Mouse (Mus musculus): ENCODE data around the gene Elovl5.

Gene Elovl5

DNA sequence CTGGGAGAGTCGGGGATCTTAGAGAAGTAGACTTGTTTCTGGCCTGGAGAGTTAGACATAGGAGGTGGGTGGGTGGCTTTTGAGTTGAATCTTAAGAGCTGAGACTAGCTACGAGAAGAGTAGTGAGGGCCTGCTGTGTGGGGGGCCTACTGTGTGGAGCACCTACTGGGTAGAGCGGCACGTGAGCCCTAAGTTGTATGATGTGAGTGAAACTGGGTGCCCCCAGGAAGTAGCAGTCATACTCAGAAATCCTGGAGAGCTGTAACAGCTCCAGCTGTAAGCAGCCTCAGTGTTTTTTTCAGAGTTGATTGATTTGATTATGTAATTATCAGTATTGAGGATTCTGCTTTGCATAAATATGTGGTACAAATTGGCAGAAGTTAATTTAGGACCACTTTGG, 11.6 kb downstream of the Elovl5 start:
- no peak for DNase-seq (ENCODE audit: inconsistent ontology term)

DNA sequence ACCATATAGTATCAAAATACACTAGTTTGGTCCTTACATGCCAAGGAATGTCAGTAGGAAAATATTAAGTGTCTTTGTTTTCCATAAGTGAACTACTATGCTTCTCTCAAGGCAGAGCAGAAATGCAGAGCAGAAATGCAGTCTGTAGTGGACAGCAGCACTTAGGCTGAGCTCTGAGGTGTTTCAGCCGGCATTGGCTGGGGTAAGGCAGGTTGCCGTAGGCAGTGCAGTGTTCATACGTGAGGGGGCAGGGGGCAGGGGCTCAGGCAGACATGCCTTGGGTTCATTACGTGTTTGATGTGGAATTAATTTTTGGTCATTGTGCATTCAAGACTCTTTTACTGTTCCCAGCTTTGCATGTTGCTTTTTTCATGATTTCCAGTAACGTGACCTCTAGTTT, 12.1 kb downstream of the Elovl5 start:
- DNase-seq (ENCODE audit: inconsistent ontology term): no peak

DNA sequence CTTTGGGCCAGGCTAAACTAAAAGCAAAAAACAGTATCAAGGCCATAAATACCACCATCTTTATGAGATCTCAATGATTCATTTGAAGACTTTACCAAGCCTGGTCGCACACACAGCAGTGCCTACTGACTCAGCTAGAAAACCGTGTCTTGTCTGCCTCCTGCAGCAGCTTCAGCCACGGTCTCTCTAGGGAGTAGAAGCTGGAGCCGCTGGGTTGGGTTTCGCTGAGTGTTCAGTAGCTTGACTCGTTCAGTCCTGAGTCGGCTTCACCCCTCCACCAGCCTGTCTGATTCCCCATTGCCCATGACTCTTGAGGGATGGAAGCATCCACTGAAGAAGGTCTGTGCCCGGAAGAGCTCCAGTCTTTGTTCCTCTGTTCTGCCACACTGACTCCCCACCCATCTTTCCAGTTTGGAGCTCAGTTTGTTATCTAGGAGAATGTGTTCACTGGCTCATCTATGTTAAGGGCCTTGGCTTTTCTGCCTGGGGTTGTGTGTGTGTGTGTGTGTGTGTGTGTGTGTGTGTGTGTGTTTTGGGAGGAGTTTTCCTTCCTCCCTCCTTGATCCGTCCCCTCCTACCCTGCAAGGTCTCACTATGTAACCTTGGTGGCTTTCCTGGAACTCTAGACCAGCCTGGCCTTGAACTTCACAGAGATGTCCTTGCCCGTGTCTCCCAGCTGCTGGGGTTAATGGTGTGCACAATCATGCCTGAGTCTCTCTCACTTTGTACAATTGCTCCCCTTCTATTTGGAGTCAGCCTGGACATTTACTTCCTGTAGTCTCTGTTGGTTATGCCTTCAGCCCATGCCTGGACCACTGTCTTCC, 13.1 kb downstream of the Elovl5 start:
- peak; percentile 44 for DNase-seq (ENCODE audit: inconsistent ontology term)

DNA sequence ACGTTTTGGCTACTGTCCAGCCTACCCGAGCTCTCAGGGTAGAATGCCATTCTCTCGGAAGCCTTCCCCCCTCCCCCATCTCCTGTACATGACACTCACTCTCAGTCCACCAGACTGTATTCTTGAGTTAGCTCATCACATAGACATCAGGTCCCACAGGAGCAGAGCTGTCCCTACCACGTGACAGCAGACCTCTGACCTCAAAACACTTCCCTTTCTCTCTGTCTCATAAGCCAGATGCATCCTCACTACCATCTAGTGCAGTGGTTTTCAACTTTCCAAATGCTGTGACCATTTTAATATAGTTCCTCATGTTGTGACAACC, 13.7 kb downstream of the Elovl5 start:
- peak; percentile 40 for DNase-seq (ENCODE audit: inconsistent ontology term)

DNA sequence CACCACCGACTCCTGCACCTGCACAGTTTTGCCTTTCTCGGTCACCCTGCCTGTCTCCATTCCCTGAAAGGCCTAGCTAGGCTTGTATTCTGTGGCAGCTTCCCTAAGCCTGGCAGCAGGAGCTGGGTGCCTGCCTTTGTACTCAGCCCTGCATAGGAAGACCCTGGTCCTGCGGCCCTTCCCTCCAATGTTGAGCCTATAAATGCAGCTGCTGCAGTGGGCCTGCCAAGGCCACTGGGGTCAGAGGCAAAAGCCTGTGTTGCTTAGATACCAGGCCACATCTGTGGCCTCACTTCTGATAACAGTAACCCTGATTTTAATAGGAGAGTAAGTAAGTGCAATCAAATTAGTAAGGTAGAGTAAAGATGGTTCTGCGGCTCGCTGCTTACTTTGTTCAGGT, 14.6 kb downstream of the Elovl5 start:
- DNase-seq (ENCODE audit: inconsistent ontology term): no peak

DNA sequence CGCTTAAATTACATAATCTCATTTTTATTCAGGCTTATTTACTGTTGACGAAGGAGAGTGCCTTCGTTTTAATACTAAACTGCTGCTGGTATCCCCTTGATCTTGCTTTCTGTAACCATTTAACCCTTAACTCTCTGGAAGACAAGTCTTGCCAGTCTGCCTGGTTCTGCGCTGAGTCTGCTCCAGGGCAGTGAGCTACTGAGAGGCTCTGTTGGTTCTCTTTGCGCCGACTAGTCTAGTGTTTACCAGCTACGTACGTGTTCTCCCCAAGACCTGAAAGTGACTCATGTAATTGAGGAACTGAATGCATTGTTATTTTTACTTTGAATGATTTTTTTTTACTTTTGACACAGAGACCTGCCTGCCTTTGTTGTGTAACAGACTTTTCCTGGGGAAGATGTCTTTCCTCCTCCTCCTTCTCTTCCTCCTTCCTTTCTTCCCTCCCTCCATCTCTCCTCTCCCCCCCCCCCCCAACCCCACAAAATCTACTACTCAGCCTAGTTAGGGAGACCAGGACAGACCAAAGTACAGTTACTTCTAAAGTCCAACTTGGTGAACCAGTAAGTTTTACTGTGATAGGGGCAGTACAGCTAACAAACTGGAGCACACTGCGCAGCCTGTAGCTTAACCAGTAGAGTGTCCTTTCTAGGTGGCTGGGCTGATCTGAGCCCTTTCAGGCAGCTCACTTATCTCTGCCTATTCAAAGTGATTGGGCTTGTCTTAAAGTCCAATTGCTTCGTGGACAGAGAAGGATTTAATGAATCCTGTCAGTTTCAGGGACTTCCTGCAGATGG, 18.9 kb downstream of the Elovl5 start:
- no peak for DNase-seq (ENCODE audit: inconsistent ontology term)

DNA sequence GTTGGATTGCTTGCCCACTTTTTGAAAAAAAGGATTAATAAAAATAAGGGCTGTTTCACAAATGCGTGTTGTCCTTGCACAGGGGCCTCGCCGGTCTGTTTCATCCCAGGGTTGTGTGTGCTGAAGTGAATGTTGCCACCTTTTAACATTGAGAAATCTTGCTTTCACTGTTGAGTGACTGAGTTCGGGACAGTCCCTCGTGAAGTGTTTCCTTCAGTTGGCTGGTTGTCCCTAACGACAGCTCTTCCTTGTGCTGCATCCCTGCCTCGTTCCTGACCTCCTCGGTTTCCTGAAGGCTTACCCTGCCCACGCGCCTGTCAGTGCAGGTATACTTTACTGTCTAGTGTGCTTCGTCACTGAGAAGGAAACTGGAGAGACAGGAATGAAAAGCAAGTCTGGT, 20.7 kb downstream of the Elovl5 start:
- no peak for DNase-seq (ENCODE audit: inconsistent ontology term)

DNA sequence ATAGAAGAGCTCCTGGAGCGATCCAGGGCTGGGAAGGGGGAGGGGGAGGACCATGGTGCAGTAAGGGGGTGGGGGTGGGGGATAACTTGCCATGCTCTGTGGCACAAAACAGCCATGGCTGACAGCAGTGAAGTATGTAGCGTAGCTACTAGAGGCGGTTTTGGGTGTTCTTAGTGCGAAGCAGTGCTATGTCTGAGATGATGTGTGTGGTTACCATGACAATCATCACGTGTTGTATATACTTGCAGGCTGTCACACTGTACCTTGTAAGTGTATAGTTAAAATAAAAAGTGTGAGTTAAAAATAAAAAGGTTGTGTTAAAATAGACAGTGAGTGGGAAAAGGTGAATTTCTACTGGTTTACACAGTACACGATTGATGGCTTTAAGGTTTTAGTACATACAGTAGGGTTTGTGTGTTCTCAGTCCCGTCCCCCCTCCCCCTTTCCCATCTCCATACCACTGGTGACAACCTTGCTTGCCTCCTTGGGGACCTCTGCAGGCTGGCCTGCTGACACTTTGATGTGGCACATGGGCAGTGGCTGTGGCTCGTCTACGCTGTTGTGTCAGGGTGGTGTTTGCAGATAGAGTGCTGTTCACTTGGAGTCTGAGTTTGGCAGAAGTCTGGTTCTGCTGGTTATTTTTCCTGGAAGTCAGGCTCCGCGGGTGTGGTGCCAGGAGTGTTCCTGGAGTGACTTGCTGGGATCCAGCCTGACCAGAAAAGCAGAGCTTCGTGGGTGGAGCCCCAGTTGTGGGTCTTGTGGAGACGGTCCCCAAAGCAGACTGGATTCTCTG, 21.8 kb downstream of the Elovl5 start:
- no peak for DNase-seq (ENCODE audit: inconsistent ontology term)

DNA sequence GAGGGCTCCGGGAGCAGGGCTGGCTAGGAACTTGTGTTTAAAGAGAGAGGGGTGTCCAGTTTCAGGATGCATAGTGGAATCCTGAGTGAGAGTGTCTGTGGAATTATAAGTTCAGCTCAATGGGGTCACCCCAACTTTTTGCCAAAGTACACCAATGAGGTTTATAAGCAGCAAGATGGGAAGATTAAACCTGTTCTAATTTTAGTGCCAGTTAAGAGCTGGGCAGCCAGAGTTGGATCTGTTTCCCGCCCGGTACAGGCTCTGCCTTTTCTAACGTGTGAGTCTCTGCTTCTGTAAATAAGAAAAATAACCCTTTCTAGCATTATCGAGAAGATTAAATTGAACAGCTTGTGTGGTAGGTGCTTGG, 22.4 kb downstream of the Elovl5 start:
- no peak for DNase-seq (ENCODE audit: inconsistent ontology term)

DNA sequence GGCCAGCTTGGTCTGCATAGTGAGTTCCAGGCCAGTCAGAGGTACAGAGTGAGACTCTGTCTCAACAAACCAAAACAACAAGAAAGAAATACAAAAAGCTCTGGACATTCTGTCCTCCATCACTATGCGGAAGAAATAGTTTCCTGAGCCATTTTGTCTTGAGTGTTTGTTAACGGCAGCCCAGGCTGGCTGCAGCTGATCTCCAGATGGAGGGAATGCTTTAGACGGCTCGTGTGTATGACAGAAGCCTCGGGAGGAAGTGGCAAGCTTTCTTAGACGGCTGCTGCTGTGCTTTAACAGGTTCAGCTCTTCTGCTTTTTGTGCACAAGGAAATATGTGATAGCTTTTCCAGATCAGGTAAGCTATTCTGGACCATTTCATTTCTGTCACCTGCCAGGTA, 23.9 kb downstream of the Elovl5 start:
- no peak for DNase-seq (ENCODE audit: inconsistent ontology term)

DNA sequence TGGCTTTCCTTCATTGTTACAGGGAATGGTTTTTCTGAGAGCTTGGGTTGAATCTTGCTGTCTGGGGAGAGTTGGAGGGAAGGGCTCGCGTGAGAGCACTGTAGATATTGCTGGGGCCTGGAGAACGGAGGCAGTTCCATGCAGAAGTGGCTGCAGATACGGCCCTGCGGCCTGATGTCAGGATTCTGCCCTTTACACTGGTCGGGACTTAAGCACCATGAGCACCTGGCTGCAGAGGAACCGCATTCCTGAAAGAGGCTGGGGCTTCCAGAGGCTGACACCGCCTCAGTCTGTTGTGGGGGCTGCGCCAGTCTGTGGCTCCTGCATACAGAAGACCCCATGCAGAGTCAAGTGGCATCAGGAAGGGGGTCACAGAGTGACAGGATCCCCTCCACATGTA, 24.7 kb downstream of the Elovl5 start:
- DNase-seq (ENCODE audit: inconsistent ontology term): no peak

DNA sequence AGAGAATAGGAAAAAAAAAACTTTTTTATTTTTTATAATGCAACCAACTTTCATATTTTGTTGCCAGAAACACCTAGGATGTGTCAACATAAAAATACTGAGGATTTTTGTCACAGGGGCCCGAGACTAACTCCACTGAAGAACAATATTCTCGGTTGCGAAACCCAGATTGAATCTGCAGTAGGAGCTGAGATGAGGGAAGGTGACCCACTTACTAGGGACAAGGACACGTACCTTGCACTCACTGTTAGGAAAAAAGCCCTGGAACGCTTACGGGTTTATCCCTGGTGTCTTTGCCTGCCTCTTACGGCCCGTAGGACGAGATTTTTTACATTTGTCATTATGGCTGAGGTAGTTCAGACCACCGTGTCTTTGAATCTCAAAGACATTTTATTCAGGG, 25.2 kb downstream of the Elovl5 start:
- no peak for DNase-seq (ENCODE audit: inconsistent ontology term)

DNA sequence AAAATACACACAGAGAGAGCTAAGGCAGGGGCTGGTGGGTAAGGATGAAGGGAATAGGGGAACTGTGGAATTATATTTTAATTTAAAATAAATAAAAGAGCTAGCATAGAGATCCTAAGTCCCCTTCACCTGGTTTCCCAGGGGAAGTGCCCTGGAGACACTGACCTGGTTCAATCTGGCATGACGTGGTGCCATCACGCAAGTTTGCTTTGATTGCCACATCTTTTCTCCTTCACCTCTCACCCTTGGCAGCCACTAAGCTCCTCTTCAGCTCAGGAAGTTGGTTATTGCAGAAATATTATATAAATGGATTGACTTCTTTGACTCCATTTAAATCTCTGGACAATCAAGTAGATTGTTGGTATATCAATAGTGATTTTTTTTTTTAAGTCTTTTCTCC, 26.2 kb downstream of the Elovl5 start:
- DNase-seq (ENCODE audit: inconsistent ontology term): no peak

DNA sequence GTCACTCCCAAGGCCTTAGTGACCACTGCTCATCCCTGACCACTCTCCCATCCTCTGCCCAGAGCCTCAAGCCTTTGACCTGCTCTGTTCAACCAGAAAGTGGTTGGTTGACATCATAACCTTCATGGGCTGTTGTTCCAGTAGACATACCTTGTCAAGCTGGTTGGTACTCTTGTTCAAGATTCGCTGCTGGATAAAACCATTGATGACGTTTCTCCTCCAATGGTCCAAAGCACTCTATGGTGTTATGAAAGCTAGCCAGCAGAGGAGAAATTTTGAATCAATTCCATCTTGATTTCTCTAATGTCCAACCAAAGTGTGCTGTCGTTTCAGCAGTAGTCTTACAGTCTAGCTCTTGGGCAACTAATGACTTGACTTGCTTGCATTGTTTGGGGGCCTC, 27.0 kb downstream of the Elovl5 start:
- no peak for DNase-seq (ENCODE audit: inconsistent ontology term)

DNA sequence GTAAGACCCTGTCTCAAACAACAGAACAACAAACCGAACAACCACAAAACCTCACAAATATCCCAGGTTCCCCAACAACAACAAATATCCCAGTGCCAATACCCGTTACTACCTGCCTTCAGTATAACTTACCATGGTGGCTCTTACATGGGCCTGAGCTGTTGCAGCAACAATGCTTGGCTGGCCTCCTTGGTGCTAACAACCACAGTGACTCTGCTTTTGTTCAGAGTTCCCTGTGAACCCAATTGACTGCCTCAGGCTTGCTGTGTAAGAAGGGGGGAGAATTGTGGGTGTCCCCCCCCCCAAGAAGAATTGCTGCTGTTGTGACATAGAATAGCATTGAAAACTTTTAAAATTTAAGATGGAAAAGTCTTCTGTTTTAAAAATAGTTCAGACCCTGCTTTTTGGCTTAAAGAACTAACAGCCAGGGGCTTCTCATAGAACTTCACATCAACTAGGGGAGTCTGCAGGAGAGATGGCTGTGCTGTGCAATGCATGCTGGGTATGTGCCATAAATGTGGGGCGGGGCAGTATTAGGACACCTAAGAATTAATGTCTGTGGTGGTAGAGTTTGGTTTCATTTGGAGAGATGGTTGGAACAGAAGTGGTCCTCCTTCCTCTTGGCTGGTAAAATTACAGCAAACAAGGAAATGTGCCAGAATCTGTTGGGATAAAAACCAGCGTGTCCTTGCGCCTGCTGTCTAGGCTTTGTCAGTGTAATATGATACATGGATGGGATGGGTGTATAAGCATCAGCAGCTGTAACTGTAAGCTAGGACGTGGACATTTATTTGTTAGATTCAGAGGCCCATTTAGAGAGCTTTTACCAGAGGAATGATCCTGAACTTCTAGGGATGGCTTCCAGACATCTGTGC, 28.9 kb downstream of the Elovl5 start:
- DNase-seq (ENCODE audit: inconsistent ontology term): no peak

DNA sequence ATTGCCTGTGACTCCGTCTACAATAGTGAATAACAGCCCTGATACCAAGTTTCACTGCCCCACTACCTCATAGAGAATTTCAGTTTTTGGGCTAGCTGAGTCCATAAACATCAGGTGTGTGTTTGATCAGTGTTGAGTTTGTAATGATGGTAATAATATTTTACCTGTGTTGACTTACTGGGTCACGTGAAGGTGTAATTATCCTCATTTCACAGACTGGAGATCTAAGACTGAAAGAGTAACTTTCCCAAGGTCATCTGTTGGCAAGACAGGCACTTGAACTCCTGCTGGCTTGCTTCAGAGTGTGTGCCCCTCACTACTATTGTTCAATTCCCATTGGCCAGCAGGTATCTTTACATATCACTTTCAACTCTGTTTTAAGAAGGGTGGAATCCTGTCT, 31.1 kb downstream of the Elovl5 start:
- no peak for DNase-seq (ENCODE audit: inconsistent ontology term)

DNA sequence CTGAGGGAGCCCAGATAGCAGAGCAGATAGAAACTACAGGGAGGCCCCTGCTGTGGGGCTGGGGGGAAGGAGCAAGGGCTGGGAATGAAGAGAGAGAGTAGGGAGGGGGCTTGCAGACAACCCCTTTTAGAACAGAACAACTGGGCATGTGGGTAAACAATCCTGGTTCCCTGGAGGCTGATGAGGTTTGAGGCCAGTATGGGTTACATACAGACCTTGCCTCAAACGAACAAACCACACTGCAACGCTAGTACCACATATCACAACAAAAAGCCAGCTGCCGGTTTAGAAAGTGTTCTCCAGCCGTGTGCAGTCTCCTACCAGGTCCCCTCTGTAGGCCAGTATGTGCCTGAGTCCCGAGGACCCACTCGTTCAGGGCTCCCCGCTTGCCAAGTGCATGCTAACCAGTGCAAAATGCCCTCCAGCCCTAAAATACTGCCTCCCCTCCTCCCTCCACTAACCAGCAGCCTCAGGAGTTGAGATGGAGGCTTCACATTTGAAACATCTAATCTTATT, 32.6 kb downstream of the Elovl5 start:
- DNase-seq (ENCODE audit: inconsistent ontology term): no peak

DNA sequence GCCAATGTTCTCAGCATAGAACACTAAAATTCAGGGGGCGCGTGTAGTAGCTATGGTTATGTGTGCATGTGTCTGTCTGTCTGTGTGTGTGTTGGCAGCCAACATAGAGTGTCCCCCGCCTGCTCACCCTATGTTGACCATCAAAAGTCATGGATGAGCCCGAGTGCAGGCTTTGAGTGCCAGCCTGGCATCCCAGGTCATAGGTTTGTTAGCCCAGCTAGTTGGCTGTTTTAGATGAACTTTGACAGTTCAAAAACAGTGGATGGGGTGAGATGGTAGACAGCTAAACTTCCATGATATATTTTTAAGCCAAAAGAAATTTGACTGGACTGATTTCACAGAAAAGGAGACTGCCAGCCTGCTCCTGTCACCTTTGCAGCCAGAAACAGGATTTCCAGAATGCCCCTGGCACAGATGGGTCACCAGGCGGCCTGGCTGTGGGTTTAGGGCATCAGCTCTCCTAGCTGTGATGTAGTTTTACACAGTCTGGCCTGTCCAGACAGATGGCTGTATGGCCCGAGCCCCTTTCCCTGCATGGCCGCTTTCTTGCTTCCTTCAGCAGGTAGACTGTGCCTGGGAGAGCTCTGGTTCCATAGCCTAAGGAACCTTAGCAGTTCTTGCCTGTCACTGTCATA, 33.8 kb downstream of the Elovl5 start:
- no peak for DNase-seq (ENCODE audit: inconsistent ontology term)

DNA sequence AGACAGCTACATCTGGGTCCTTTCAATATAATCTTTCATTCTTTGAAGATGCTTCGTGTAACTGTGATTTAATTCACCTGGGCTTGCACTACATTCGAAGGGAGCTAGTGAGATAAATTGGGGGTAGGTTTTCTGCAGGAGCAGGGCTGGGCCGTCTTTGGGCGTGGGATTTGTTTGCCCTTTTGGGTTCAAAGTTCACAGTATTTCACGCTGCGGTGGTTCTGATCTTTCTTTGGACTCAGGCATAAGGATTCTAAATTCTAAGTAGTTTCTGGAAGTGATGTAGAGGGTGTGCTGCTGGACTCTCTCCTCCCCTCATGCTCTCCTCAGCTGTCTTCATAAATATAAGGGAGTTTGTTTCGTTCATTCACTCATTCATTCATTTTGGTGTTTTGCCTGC, 34.8 kb downstream of the Elovl5 start:
- DNase-seq (ENCODE audit: inconsistent ontology term): no peak

DNA sequence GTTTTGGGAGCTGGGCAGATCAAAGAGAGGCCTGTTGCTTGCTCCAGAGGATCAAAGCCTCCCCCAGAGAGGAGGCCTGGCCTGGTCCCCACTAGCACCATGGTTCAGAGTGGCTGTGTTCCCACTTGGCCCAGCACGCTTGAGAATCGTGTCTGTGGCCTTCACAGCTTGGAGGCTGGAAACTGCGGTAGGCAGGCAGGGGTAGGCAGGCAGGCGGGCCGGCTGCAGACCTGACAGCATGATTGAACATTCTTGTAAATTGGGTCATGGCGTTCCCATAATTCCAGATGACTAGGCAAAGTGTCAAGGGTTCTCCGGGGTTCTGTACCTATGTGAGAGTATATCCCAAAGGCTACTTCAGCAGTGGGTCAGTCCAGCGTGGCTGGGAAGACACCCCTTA, 35.9 kb downstream of the Elovl5 start:
- peak; percentile 80 for DNase-seq (ENCODE audit: inconsistent ontology term)

DNA sequence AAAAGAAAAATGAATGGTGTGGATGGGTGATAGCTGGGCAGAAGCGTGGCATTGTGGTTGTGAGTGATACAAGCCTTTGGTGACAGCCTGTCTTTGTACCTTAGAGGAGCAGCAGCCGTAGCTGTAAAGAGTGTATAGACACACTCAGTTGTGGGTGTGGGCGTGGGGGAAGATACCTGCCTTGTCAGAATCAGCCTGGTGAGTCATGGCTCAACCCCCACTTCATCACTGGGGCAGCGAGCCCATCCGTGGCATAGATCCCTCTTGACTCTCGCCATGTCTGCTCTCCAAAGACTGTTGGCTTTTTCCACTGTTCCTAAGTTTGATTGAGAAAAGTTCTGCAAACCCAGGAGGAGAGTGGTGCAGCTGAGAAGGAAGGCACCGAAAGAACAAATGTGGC, 37.3 kb downstream of the Elovl5 start:
- DNase-seq (ENCODE audit: inconsistent ontology term): no peak
